Mouse (Mus musculus) heart, embryonic 14.5 days (tissue): ENCODE measurements at regions not wholly inside any gene's neighbourhood (a gene's known extent, or its start where the extent isn't known, plus 50 kb on each side); places are given as distances from the start of the nearest gene placed in this dataset.

Experiments used
- ATAC-seq: fragments of 200-750 bp; cut with Nextera tagmentation; 2 replicates; pipeline ENCODE4 v1.8.0; 2017; ENCODE audit warnings: low read depth, moderate TSS enrichment; ENCODE audit not compliant: insufficient number of reproducible peaks, insufficient read depth, low FRiP score
- H3K27ac ChIP-seq, 2 experiments: fragments of 200-500 bp in 1 of 2; fragments of 300-500 bp in 1 of 2; sonication (generic) in 1 of 2; replicated peaks in 1 of 2; 2 replicates each; pipeline ENCODE4 v1.5.1; 2012 to 2014; ENCODE audit warnings: low read depth in 2 of 2, low read length in 2 of 2, control low read depth in 1 of 2, mild to moderate bottlenecking in 1 of 2, mixed read lengths in 1 of 2; ENCODE audit not compliant: control insufficient read depth in 1 of 2, insufficient read depth in 1 of 2
- H3K27me3 ChIP-seq: fragments of 300-500 bp; sonication (generic); 2 replicates; pipeline ENCODE4 v1.6.1; 2014; ENCODE audit warnings: mild to moderate bottlenecking, low read length, control low read depth; ENCODE audit not compliant: control insufficient read depth, insufficient read depth
- H3K36me3 ChIP-seq: fragments of 300-500 bp; sonication (generic); 2 replicates; pipeline ENCODE4 v1.6.1; 2014; ENCODE audit warnings: mild to moderate bottlenecking, control low read depth, low read length, mixed read lengths; ENCODE audit not compliant: control insufficient read depth, insufficient read depth
- H3K4me1 ChIP-seq, 2 experiments: fragments of 200-500 bp in 1 of 2; fragments of 300-500 bp in 1 of 2; sonication (generic) in 1 of 2; 2 replicates each; pipeline ENCODE4 v1.6.1; 2012 to 2014; ENCODE audit warnings: low read length in 2 of 2, control low read depth in 1 of 2, mixed read lengths in 1 of 2; ENCODE audit not compliant: control insufficient read depth in 2 of 2, insufficient read depth in 2 of 2
- H3K4me2 ChIP-seq: fragments of 300-500 bp; sonication (generic); 2 replicates; pipeline ENCODE4 v1.6.1; 2014; ENCODE audit warnings: mild to moderate bottlenecking, low read length
- H3K4me3 ChIP-seq, 2 experiments: fragments of 200-500 bp in 1 of 2; fragments of 300-500 bp in 1 of 2; sonication (generic) in 1 of 2; 2 replicates each; pipeline ENCODE4 v1.5.1; 2012 to 2014; ENCODE audit warnings: low read length in 2 of 2, mild to moderate bottlenecking in 2 of 2, control low read depth in 1 of 2, low read depth in 1 of 2, moderate library complexity in 1 of 2; ENCODE audit not compliant: control insufficient read depth in 1 of 2, insufficient read depth in 1 of 2
- H3K9ac ChIP-seq: fragments of 300-500 bp; sonication (generic); 2 replicates; pipeline ENCODE4 v1.6.1; 2014; ENCODE audit warnings: mild to moderate bottlenecking, low read length
- H3K9me3 ChIP-seq: fragments of 300-500 bp; sonication (generic); 2 replicates; pipeline ENCODE4 v1.6.1; 2016; ENCODE audit warnings: low read length, control low read depth; ENCODE audit not compliant: control insufficient read depth
- WGBS: fragments of 180-500 bp; shearing (Covaris S2); extraction: QIAGEN DNeasy Blood & Tissue Kit; methylation state at CpG from one replicate; pipeline ENCODE4 v1.1.7; 2014; 5-methylcytosine and 5-hydroxymethylcytosine counted together

DNA sequence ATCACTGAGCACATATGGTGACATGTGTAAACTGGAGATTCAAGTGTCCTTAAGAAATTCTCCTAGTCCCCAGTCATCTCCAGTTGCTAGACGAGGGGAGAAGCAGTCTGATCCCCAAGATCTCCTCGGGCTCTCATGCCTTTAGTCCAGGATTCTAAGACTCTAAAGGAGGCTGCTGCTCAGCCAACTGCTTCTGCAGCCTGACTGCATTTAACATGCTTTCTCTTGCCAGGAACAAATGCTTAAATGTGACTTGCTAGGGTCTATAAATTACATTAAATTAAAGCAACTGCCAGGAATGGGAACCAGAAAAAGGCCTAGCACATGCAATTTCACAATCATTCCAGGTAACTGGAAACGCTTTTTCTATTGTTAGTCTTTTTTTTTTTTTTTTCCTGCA is 599.8 kb upstream of the Gcfc2 start:
- Histone ChIP-seq H3K9ac (no peak overlapping the region), H3K27me3 (no peaks in the 10 kb centered on the region), H3K4me2 (no peak overlapping the region), H3K9me3 (no peaks in the 10 kb centered on the region), H3K36me3 (no peaks in the 10 kb centered on the region), H3K4me3 (no peak overlapping the region), H3K27ac (no peak overlapping the region), H3K4me1 (no peaks in the 10 kb centered on the region)
- no peak for ATAC-seq
- 71% methylated on average over 3 of the region's 3 CpGs for WGBS

DNA sequence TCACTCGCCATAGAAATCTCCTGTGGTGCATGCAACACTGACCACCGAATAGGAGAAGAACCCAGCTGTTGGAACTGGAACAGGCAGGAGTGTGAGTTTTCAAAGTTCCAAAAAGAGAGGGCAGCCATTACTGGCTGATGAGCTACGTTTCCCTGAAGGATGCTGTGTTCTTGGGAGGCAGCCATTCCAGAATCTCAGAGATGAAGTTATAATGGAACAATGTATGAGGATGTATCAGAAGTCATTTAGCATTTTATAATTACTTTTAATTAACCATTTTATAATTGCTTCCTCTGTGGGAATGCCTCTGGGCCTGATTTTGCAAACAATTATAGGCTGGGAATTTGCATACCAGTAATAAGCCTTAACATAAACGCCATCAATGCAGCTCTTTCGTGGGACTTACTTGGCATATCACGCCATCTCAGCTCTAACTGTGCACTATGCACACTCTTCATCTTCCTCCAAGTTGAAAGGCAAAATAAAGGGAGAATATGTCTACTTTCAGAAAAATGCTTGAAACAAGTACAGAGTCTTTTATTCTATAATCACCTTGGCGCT is 559.4 kb upstream of the Gcfc2 start:
- Histone ChIP-seq H3K36me3 (no peaks in the 10 kb centered on the region), H3K9ac (no peak overlapping the region), H3K4me1 (no peaks in the 10 kb centered on the region), H3K4me2 (no peak overlapping the region), H3K27ac (no peak overlapping the region), H3K9me3 (no peaks in the 10 kb centered on the region), H3K4me3 (no peak overlapping the region), H3K27me3 (no peaks in the 10 kb centered on the region)
- WGBS, result 90% methylated on average over 7 of the region's 7 CpGs
- ATAC-seq, result no peak

DNA sequence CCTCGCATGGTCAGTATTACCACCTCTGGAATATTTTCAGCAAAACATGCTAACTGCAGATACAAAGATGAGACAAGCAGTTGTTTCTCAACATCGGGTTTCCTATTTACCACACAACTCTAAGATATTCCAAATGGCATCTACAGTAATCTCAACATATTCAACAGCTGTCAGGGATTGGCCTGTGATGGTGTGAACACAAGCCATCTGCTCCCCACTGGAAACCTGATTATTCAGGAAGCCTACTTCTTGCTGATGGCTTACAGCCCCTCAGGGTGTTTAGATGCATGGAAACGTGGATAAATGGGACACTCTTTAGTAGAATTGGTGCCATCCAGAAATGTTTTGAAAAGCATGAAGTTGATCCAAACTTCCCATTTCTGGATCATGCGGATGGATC is 535.0 kb upstream of the Gcfc2 start:
- H3K27ac ChIP-seq, result no peak overlapping the region
- H3K4me3 ChIP-seq, result no peak overlapping the region
- no peak overlapping the region for H3K9ac ChIP-seq
- no peaks in the 10 kb centered on the region for H3K4me1 ChIP-seq
- H3K9me3 ChIP-seq, result no peaks in the 10 kb centered on the region
- H3K27me3 ChIP-seq, result no peaks in the 10 kb centered on the region
- H3K4me2 ChIP-seq, result no peak overlapping the region
- ATAC-seq, result no peak
- H3K36me3 ChIP-seq, result no peaks in the 10 kb centered on the region
- 63% methylated on average over 4 of the region's 4 CpGs for WGBS

DNA sequence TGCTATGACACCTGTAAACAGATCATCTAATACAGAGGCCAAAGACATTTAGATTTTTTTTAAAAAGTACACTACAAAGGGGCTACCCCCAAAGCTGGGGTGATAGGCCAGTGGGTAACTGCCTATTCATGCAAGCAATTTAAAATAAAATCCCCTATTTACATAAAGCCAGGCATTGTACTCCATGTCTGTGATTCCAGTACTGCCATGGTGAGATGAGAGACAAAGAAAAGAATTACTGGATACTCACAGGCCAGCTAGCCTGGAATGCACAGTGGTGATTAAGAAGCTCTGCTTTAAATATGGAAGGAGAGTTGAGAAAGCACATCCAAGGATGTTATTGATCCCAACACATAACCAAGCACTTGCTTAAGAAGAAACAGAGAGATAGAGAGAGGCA is 520.3 kb upstream of the Gcfc2 start:
- Histone ChIP-seq H3K27me3 (no peaks in the 10 kb centered on the region), H3K36me3 (no peaks in the 10 kb centered on the region), H3K9ac (no peak overlapping the region), H3K4me2 (no peak overlapping the region), H3K9me3 (no peaks in the 10 kb centered on the region), H3K4me3 (no peak overlapping the region), H3K4me1 (no peaks in the 10 kb centered on the region), H3K27ac (no peak overlapping the region)
- ATAC-seq, result no peak

DNA sequence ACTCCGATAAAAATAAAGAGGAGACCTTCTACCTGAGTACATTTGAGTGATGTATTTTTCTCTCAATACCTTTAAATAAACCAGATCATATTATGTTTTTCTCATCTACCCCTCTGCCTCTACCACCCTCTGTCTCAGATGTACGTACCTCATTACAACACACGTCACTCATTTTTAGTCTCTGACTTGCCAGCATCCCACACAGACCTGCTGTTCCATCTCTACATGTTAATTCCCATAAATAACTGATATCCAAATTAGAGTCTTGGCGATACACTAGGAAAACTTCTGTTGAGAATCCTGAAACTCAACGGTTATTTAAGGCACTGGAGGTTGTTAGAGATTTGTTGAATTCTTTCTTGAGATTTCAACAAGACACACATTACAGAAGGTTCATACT is 509.9 kb upstream of the Gcfc2 start:
- Histone ChIP-seq H3K4me1 (no peaks in the 10 kb centered on the region), H3K4me3 (no peak overlapping the region), H3K27me3 (no peaks in the 10 kb centered on the region), H3K9ac (no peak overlapping the region), H3K27ac (no peak overlapping the region), H3K4me2 (no peak overlapping the region), H3K9me3 (no peaks in the 10 kb centered on the region), H3K36me3 (no peaks in the 10 kb centered on the region)
- ATAC-seq, result no peak
- whole genome bisulfite sequencing, result 74% methylated on average over 5 of the region's 5 CpGs

DNA sequence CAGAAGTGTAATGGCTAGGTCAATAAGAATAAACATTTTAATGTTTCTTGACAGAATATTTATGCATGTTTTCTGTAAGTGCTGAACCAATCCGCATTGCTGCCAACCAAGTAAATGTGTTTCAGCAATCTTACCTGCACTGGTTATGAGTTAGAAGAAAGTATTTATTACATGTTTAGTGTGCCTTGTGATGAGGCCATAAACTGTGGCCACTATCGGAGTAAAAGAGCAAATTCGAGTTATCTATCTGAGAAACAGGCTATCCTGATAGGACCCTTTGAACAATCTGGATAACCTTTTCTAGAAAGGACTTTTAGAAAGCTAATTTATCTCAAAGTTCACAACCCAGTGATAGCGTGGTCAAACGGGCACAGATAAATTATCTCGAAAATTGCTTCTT is 488.7 kb upstream of the Gcfc2 start:
- H3K36me3 ChIP-seq, result no peaks in the 10 kb centered on the region
- H3K9me3 ChIP-seq, result no peaks in the 10 kb centered on the region
- no peak overlapping the region for H3K4me3 ChIP-seq
- 75% methylated on average over 6 of the region's 6 CpGs for WGBS
- H3K4me1 ChIP-seq, result no peaks in the 10 kb centered on the region
- H3K27ac ChIP-seq, result no peak overlapping the region
- no peak overlapping the region for H3K4me2 ChIP-seq
- ATAC-seq, result no peak
- no peak overlapping the region for H3K9ac ChIP-seq
- H3K27me3 ChIP-seq, result no peaks in the 10 kb centered on the region

DNA sequence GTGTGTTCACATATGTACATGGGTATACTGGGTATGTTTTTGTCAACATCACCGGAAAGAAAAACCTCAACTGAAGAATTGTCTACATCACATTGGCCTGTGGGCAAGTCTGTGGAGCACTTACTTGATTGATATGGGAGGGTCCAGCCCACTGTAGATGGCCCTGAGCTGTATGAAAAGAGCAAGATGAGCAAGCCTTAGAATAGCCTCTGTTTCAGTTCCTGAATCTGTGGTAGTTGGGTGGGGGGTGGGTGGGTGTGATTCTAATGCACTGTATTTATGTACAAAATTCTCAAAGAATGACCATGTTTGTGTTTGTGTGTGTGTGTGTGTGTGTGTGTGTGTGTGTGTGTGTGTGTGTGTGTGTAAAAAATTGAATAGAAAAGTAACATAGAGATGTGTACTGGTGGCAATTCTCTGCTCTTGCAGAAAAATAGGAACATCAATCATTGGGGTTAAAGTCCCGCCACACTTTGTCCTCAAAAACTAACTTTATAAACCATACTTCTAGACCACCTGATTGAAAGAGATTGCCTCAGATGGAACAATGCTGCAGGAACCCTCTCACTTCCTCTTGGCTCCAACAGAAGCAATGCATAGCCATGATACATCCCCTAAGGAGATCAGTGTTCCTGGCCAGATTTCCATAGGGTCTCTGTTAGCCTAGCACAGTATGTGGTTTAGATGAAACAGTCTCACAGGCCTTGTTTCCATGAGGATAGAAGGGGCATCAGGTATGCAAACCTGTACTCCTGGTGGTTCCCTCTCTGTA is 484.3 kb upstream of the Gcfc2 start:
- no peaks in the 10 kb centered on the region for H3K27me3 ChIP-seq
- H3K4me1 ChIP-seq, result no peaks in the 10 kb centered on the region
- H3K9ac ChIP-seq, result no peak overlapping the region
- ATAC-seq, result no peak
- no peak overlapping the region for H3K4me2 ChIP-seq
- H3K27ac ChIP-seq, result no peak overlapping the region
- no peak overlapping the region for H3K4me3 ChIP-seq
- H3K9me3 ChIP-seq, result no peaks in the 10 kb centered on the region
- WGBS, result 96% methylated on average over 2 of the region's 2 CpGs
- no peaks in the 10 kb centered on the region for H3K36me3 ChIP-seq

DNA sequence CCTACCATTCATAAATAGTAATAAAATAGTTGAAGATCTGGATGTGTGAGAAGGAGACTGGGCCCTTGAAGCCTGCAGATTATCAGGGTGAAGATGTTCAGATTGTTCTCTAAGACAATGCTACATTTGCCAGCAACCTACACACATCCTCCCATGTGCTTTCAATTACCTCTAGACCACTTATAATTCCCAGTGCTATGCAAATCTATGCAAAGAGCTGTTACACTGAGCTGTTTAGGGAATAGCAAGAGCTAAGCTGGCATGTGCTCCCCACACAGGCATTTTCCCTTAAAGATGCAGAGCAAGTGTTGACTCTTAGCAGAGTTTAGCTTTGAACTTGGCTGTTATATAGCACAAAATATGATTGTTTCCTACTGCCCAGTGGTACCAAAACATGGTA is 482.1 kb upstream of the Gcfc2 start:
- no peak for ATAC-seq
- H3K4me2 ChIP-seq, result no peak overlapping the region
- H3K4me1 ChIP-seq, result no peaks in the 10 kb centered on the region
- no peak overlapping the region for H3K9ac ChIP-seq
- no peaks in the 10 kb centered on the region for H3K9me3 ChIP-seq
- no peak overlapping the region for H3K27ac ChIP-seq
- no peaks in the 10 kb centered on the region for H3K36me3 ChIP-seq
- no peaks in the 10 kb centered on the region for H3K27me3 ChIP-seq
- no peak overlapping the region for H3K4me3 ChIP-seq
